ENCODE assay signal across 23 mouse cellular contexts in genomic region chr12:81683395-81683794, GRCm38 (mm10). TPM values are rescaled to one million over a fixed set of nuclear protein-coding genes. Genes with fewer than 3 reads are reported as not detected.
DNase-seq lines count a peak whose midpoint lies in the region; ATAC-seq and TF ChIP-seq lines count a peak whose summit lies in the region.
"Had no signal": no experiment of that assay in that cellular context is flagged by ENCODE, and none has a peak within 500 bp of the region (broad histone marks: within the 10 kb centered on the region; RNA-seq: fewer than 3 reads in every experiment).

No protein-coding gene starts in this region.

- peak overlapping the region; percentile 5; the same call in 1 of the 2 replicates for H3K9ac ChIP-seq in ES-Bruce4 (ENCODE audit: low read depth, poor library complexity, severe bottlenecking)
- no peak overlapping the region for H3K9ac ChIP-seq in midbrain, embryonic 15.5 days
- no peak overlapping the region for H3K9ac ChIP-seq in intestine, postnatal 0 days (ENCODE audit: low read depth, low read length)
- H3K9ac ChIP-seq: embryonic facial prominence, embryonic 13.5 days; forebrain, embryonic 12.5 days; forebrain, postnatal 0 days; heart, embryonic 13.5 days; hindbrain, embryonic 12.5 days had no signal

- peaks cover 2% of the 10 kb centered on the region for H3K4me1 ChIP-seq in ES-Bruce4 (ENCODE audit: control insufficient read depth, insufficient read depth, low read length)
- H3K4me1 ChIP-seq in midbrain, embryonic 15.5 days: peaks cover 20% of the 10 kb centered on the region
- H3K4me1 ChIP-seq in intestine, postnatal 0 days (replicated peaks; ENCODE audit: control insufficient read depth, insufficient read depth, low read length): no peaks in the 10 kb centered on the region
- H3K4me1 ChIP-seq: embryonic facial prominence, embryonic 13.5 days; heart, embryonic 13.5 days had no signal

- 83% methylated on average over 11 of the region's 11 CpGs for WGBS in midbrain, embryonic 15.5 days
- 56% methylated on average over 11 of the region's 11 CpGs for WGBS in intestine, postnatal 0 days

- 0 out of 2 replicates have a peak overlapping the region, but pooled peaks have one; percentile 35 for H3K27ac ChIP-seq in ES-Bruce4 (ENCODE audit: insufficient read depth, low read length)
- no peak overlapping the region for H3K27ac ChIP-seq in midbrain, embryonic 15.5 days
- H3K27ac ChIP-seq in intestine, postnatal 0 days (ENCODE audit: low read depth, low read length): no peak overlapping the region
- H3K27ac ChIP-seq: embryonic facial prominence, embryonic 13.5 days; forebrain, embryonic 12.5 days; heart, embryonic 13.5 days; hindbrain, embryonic 12.5 days had no signal

- DNase-seq in urinary bladder, postnatal 36 days (ENCODE audit: low spot score in 2 of 2): peak; percentile 14 to 15
- DNase-seq in urinary bladder, adult 18-20 months (ENCODE audit: low spot score in 2 of 2): no peak
- DNase-seq in WW6 (ENCODE audit: low read depth, low spot score): peak; percentile 18
- DNase-seq: adrenal gland, adult 8-10 months; adrenal gland, postnatal 36 days; B cell, adult 2 months; cerebellum, adult 11-12 months; cerebellum, adult 9-10 months; cerebellum, postnatal 36 days; forebrain, postnatal 0 days; gastrocnemius, postnatal 25 days; heart, postnatal 4 days; kidney, adult 18-20 months had no signal

- H3K4me2 ChIP-seq in midbrain, embryonic 15.5 days: no peak overlapping the region
- no peak overlapping the region for H3K4me2 ChIP-seq in intestine, postnatal 0 days (replicated peaks; ENCODE audit: low read depth)
- H3K4me2 ChIP-seq: embryonic facial prominence, embryonic 13.5 days; forebrain, embryonic 12.5 days; heart, embryonic 13.5 days; hindbrain, embryonic 12.5 days had no signal

- H3K27me3 ChIP-seq in ES-Bruce4 (ENCODE audit: control insufficient read depth, insufficient read depth, low read length, poor library complexity, severe bottlenecking): no peaks in the 10 kb centered on the region
- no peaks in the 10 kb centered on the region for H3K27me3 ChIP-seq in midbrain, embryonic 15.5 days (replicated peaks)
- H3K27me3 ChIP-seq in intestine, postnatal 0 days (replicated peaks; ENCODE audit: control insufficient read depth, insufficient read depth, low read length): no peaks in the 10 kb centered on the region
- H3K27me3 ChIP-seq: embryonic facial prominence, embryonic 13.5 days; hindbrain, embryonic 12.5 days had no signal

- TF ChIP-seq EP300 in ES-Bruce4 (IDR thresholded peaks at IDR 0.05; ENCODE audit: insufficient read depth, low read depth, low read length): peak; percentile 44; the same call in 1 of the 2 replicates

- no peak for TF ChIP-seq CTCF in ES-Bruce4 (IDR thresholded peaks at IDR 0.05; ENCODE audit: low read depth, low read length)
- TF ChIP-seq CTCF in intestine, postnatal 0 days (IDR thresholded peaks at IDR 0.05; ENCODE audit: low read depth): no peak

- ATAC-seq in inflammation-experienced regulatory T-cells, adult 6 months: no peak
- ATAC-seq in midbrain, embryonic 15.5 days (replicated peaks): no peak
- no peak for ATAC-seq in intestine, postnatal 0 days
- ATAC-seq: CD4-positive, CD25-positive, alpha-beta regulatory T cell, adult 4 months; forebrain, postnatal 0 days; hindbrain, embryonic 16.5 days had no signal

- no peaks in the 10 kb centered on the region for H3K9me3 ChIP-seq in ES-Bruce4 (replicated peaks; ENCODE audit: control insufficient read depth, insufficient read depth, low read length, poor library complexity, severe bottlenecking)
- H3K9me3 ChIP-seq in midbrain, embryonic 15.5 days: no peaks in the 10 kb centered on the region
- H3K9me3 ChIP-seq in intestine, postnatal 0 days (ENCODE audit: control insufficient read depth): no peaks in the 10 kb centered on the region
- H3K9me3 ChIP-seq: embryonic facial prominence, embryonic 13.5 days; forebrain, embryonic 12.5 days; heart, embryonic 13.5 days; hindbrain, embryonic 12.5 days had no signal

- no peak overlapping the region for H3K4me3 ChIP-seq in ES-Bruce4 (ENCODE audit: low read depth, low read length)
- H3K4me3 ChIP-seq in midbrain, embryonic 15.5 days: no peak overlapping the region
- no peak overlapping the region for H3K4me3 ChIP-seq in intestine, postnatal 0 days (ENCODE audit: low read depth, low read length)
- H3K4me3 ChIP-seq: embryonic facial prominence, embryonic 13.5 days; forebrain, embryonic 12.5 days; heart, embryonic 13.5 days; hindbrain, embryonic 12.5 days had no signal

- TF ChIP-seq POLR2A in ES-Bruce4 (IDR thresholded peaks at IDR 0.05; ENCODE audit: insufficient read depth, low read length): no peak

- no peaks in the 10 kb centered on the region for H3K36me3 ChIP-seq in ES-Bruce4 (ENCODE audit: control insufficient read depth, insufficient read depth, low read length, poor library complexity, severe bottlenecking)
- no peaks in the 10 kb centered on the region for H3K36me3 ChIP-seq in midbrain, embryonic 15.5 days (replicated peaks)
- H3K36me3 ChIP-seq in intestine, postnatal 0 days (ENCODE audit: control insufficient read depth, insufficient read depth): no peaks in the 10 kb centered on the region
- H3K36me3 ChIP-seq: embryonic facial prominence, embryonic 13.5 days; forebrain, embryonic 12.5 days; heart, embryonic 13.5 days; hindbrain, embryonic 12.5 days had no signal

RNA-seq across cellular contexts. Expression of gene Ttc9, which starts 52.3 kb away (rescaled TPM):
- polyA plus RNA-seq in ES-Bruce4 (2011; ENCODE audit: insufficient read depth, insufficient read length, low read depth, missing spikeins): 1.8 and 2.4 TPM in 2 replicates
- polyA plus RNA-seq in inflammation-experienced regulatory T-cells, adult 6 months (2017; shearing (Covaris generic)): under 1 TPM in 1 of 3 experiments, not detected in 2; 0.09 TPM
- 15.2 and 15.4 TPM in 2 replicates for polyA plus RNA-seq in midbrain, embryonic 15.5 days (2015; fragmentation: Nextera tagmentation; extraction: Ambion mirVana)
- 1.1 and 1.2 TPM in 2 replicates for polyA plus RNA-seq in intestine, postnatal 0 days (2015; fragmentation: Nextera tagmentation; extraction: Ambion mirVana)

Comparison
In these comparisons a context has a peak if more than half of its experiments do, and no peak if none do; other contexts are left out.
1. DNase-seq: peak in urinary bladder, postnatal 36 days (2 of 2) and WW6 (single experiment); none in urinary bladder, adult 18-20 months (0 of 2).